Mouse (Mus musculus) limb, embryonic 14.5 days (tissue): ENCODE measurements at regions not wholly inside any gene's neighbourhood (a gene's known extent, or its start where the extent isn't known, plus 50 kb on each side); places are given as distances from the start of the nearest gene placed in this dataset.

Experiments used
- ATAC-seq: fragments of 200-750 bp; cut with Nextera tagmentation; 2 replicates; pipeline ENCODE4 v1.8.0; 2017; ENCODE audit warnings: low read depth, moderate number of reproducible peaks, moderate TSS enrichment; ENCODE audit not compliant: low FRiP score
- DNase-seq: peaks from one replicate; pipeline ENCODE4 v3.0.0-alpha.2; 2015; ENCODE audit warnings: low spot score
- H3K27ac ChIP-seq: fragments of 300-500 bp; sonication (generic); replicated peaks from 2 replicates; pipeline ENCODE4 v1.5.1; 2014; ENCODE audit warnings: low read depth, mild to moderate bottlenecking, low read length, moderate library complexity, mixed read lengths
- H3K27me3 ChIP-seq: fragments of 300-500 bp; sonication (generic); 2 replicates; pipeline ENCODE4 v1.6.1; 2014; ENCODE audit warnings: low read length, mixed read lengths; ENCODE audit not compliant: control insufficient read depth, insufficient read depth
- H3K36me3 ChIP-seq: fragments of 300-500 bp; sonication (generic); 2 replicates; pipeline ENCODE4 v1.6.1; 2014; ENCODE audit warnings: mild to moderate bottlenecking, low read length, moderate library complexity, mixed read lengths; ENCODE audit not compliant: control insufficient read depth, insufficient read depth
- H3K4me1 ChIP-seq: fragments of 300-500 bp; sonication (generic); 2 replicates; pipeline ENCODE4 v1.6.1; 2014; ENCODE audit warnings: antibody characterized with exemption, low read length, mixed read lengths; ENCODE audit not compliant: control insufficient read depth, insufficient read depth
- H3K4me2 ChIP-seq: fragments of 300-500 bp; sonication (generic); replicated peaks from 2 replicates; pipeline ENCODE4 v1.6.1; 2014; ENCODE audit warnings: low read depth, mild to moderate bottlenecking, low read length, moderate library complexity; ENCODE audit not compliant: severe bottlenecking
- H3K4me3 ChIP-seq: fragments of 300-500 bp; sonication (generic); replicated peaks from 2 replicates; pipeline ENCODE4 v1.5.1; 2014; ENCODE audit warnings: low read length
- H3K9ac ChIP-seq: fragments of 300-500 bp; sonication (generic); 2 replicates; pipeline ENCODE4 v1.6.1; 2014; ENCODE audit warnings: mild to moderate bottlenecking, low read depth, low read length, moderate library complexity; ENCODE audit not compliant: severe bottlenecking
- H3K9me3 ChIP-seq: fragments of 300-500 bp; sonication (generic); 2 replicates; pipeline ENCODE4 v1.6.1; 2016; ENCODE audit warnings: low read length; ENCODE audit not compliant: control insufficient read depth
- POLR2A ChIP-seq: fragments of 200-500 bp; IDR thresholded peaks from 2 replicates; pipeline ENCODE4 v1.8.0; 2012; ENCODE audit warnings: inconsistent platforms, mild to moderate bottlenecking, moderate library complexity, borderline replicate concordance; ENCODE audit not compliant: insufficient read depth, insufficient read length; ENCODE audit errors: extremely low read depth
- WGBS: fragments of 180-500 bp; shearing (Covaris S2); extraction: QIAGEN DNeasy Blood & Tissue Kit; methylation state at CpG from one replicate; pipeline ENCODE4 v1.1.7; 2014; 5-methylcytosine and 5-hydroxymethylcytosine counted together

DNA sequence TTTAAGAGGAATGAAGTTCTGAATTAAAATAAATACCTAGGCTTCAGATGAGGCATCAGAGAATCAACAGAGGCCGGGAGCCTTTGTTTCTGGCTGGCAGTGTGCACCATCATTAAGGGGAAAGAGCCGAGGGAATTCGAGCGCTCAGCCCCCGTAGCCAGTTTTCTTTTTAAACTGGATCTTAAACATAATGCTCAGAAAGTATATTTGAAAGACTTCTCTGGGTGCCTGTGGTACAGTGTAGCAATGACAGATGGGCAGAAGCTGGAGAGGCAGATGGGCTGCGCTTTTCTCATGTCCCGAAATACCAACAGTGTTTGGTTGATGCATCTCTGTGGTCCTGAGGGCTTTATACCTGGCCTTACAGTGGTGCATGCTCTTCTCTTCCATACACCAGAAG lies 247.6 kb downstream of the Tmem38b start:
- 73% methylated on average over 7 of the region's 7 CpGs for WGBS
- no peak overlapping the region for H3K4me3 ChIP-seq
- no peak overlapping the region for H3K27ac ChIP-seq
- no peak overlapping the region for H3K4me2 ChIP-seq
- H3K9ac ChIP-seq: no peak overlapping the region
- no peak for ATAC-seq
- peaks cover 15% of the 10 kb centered on the region for H3K9me3 ChIP-seq
- no peaks in the 10 kb centered on the region for H3K4me1 ChIP-seq
- no peak for DNase-seq
- H3K27me3 ChIP-seq: no peaks in the 10 kb centered on the region
- no peak for TF ChIP-seq POLR2A
- no peaks in the 10 kb centered on the region for H3K36me3 ChIP-seq

DNA sequence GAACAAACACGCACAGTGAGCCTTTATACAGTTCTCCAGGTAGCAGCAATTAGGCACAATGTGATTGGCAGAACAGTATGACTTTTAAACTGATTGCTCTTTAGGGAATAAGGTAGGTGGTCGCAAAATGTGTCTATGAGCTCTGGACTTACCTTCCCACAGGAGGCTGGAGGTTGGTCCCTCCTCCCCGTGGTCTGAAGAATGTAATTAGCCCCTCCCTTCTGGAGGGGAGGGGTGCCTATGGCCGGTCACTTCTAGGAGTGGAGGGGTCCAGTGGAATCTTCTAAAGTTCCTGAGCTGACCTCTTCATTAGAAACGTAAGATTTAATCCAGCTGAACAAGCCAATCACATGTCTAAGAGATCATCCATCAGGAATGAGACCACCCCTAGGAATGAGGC lies 248.4 kb downstream of the Tmem38b start:
- Histone ChIP-seq H3K9ac (no peak overlapping the region), H3K36me3 (no peaks in the 10 kb centered on the region), H3K4me1 (no peaks in the 10 kb centered on the region), H3K9me3 (peaks cover 10% of the 10 kb centered on the region), H3K27ac (no peak overlapping the region), H3K4me3 (no peak overlapping the region), H3K27me3 (no peaks in the 10 kb centered on the region), H3K4me2 (no peak overlapping the region)
- no peak for TF ChIP-seq POLR2A
- WGBS: 39% methylated on average over 5 of the region's 5 CpGs
- no peak for ATAC-seq
- no peak for DNase-seq

DNA sequence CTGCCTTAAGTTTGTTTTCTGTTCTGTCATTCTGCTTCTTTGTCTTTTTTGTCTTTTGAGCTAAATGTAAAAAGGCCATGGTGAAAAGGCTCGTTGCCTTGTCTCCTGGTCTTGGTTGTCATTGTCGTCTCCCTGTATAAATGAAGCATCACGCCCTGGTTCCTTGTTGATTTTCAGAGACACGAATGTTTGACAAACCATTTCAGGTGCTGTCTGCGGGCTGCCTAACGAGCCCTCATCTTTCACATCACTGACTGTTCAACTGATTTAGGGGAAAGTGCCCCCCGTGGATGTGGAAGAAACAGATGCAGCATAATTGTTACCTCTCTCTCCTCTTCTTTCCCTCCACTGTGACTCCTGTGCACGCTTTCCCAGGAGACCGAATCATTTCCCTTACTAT lies 254.7 kb downstream of the Tmem38b start:
- Histone ChIP-seq H3K27me3 (no peaks in the 10 kb centered on the region), H3K9me3 (no peaks in the 10 kb centered on the region), H3K27ac (no peak overlapping the region), H3K4me2 (no peak overlapping the region), H3K9ac (no peak overlapping the region), H3K4me3 (no peak overlapping the region), H3K36me3 (no peaks in the 10 kb centered on the region), H3K4me1 (no peaks in the 10 kb centered on the region)
- no peak for TF ChIP-seq POLR2A
- no peak for ATAC-seq
- WGBS: 74% methylated on average over 9 of the region's 9 CpGs
- DNase-seq: no peak

DNA sequence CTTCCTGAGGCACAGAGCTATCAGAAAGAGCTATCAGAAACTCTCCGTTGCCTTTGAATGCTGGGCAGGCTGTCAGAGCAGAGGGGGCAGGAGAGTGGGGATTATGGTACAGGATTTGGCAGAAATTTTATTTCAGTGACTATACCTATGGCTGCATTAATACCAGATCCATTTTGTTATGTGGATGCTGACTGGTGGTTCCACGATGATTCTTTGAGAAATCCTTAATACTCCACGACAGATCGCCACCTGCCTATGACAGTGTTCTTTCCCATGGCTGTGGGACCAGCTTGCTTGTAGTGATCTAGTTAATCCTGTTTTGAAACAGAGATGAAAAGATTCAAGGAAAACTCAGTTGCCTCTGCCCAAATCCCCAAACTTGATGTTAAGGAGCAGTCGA lies 255.6 kb downstream of the Tmem38b start:
- no peak overlapping the region for H3K4me3 ChIP-seq
- no peak overlapping the region for H3K9ac ChIP-seq
- 85% methylated on average over 5 of the region's 5 CpGs for WGBS
- DNase-seq: no peak
- no peak overlapping the region for H3K4me2 ChIP-seq
- TF ChIP-seq POLR2A: no peak
- no peaks in the 10 kb centered on the region for H3K4me1 ChIP-seq
- no peak for ATAC-seq
- H3K36me3 ChIP-seq: no peaks in the 10 kb centered on the region
- H3K9me3 ChIP-seq: no peaks in the 10 kb centered on the region
- no peak overlapping the region for H3K27ac ChIP-seq
- no peaks in the 10 kb centered on the region for H3K27me3 ChIP-seq

DNA sequence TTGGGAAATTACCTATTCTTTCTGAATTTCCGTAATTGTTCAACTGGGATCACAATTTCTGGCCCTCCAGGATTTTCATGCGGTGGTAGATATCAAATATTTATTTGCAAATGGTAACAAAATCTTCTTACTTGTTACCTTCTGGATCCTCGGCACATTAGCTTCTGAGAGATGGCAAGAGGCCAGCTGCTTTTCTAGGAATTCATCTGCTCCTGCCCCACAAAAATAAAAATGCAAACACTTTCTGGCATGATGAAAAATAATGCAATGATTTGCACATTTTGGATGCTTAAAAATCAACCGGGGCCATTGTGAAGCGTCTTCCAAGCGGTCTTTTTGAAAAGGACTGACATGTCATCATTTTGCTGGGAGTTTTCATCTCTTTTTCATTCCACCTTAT lies 258.9 kb downstream of the Tmem38b start:
- no peak for ATAC-seq
- Histone ChIP-seq H3K4me3 (no peak overlapping the region), H3K36me3 (no peaks in the 10 kb centered on the region), H3K4me2 (no peak overlapping the region), H3K27ac (no peak overlapping the region), H3K9me3 (no peaks in the 10 kb centered on the region), H3K9ac (no peak overlapping the region), H3K27me3 (no peaks in the 10 kb centered on the region), H3K4me1 (no peaks in the 10 kb centered on the region)
- no peak for TF ChIP-seq POLR2A
- 86% methylated on average over 6 of the region's 6 CpGs for WGBS
- DNase-seq: no peak

DNA sequence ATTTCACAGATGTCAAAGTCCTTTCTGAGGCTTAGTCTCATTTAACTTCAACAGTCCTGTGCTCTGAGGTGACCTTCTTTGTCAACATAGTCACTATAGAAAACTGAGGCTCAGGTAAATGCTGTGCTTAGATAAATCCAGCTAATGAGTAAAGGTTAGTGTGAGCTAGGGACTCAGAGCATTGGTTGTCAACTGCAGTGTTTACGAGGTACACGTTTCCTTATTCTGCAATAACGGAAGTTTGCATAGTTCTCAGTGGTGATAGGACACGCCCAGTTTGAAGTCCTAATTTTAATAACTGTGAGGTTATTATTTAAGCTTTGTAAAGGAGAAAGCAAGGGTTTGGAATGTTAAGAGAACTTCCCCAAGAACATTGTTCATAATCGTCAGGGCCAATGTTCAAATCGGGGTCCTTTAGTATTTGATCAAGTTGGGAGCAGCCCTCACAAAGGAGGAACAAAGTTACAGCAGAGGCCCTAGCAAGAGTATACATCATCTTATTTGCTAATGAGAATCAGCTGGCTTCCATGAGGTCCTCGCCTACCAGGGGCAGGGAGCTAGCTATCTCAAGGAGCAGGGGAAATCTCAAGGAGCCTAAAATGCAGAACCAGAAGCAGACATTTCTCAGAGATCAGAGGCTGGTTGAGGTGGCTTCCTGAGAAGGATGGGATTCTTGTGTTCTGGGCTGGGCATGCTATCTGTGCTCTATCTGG lies 268.6 kb downstream of the Tmem38b start:
- H3K4me1 ChIP-seq: peaks cover 11% of the 10 kb centered on the region
- H3K9me3 ChIP-seq: no peaks in the 10 kb centered on the region
- WGBS: 63% methylated on average over 7 of the region's 7 CpGs
- no peak for TF ChIP-seq POLR2A
- DNase-seq (no peak), ATAC-seq (no peak)
- no peak overlapping the region for H3K9ac ChIP-seq
- H3K27me3 ChIP-seq: no peaks in the 10 kb centered on the region
- H3K36me3 ChIP-seq: no peaks in the 10 kb centered on the region
- no peak overlapping the region for H3K4me2 ChIP-seq
- no peak overlapping the region for H3K27ac ChIP-seq
- no peak overlapping the region for H3K4me3 ChIP-seq
